Mouse (Mus musculus): ENCODE data around the gene Tmem107. TPM values are rescaled to one million over a fixed set of nuclear protein-coding genes. Genes with fewer than 3 reads are reported as not detected.
A peak's percentile ranks its signal among the peaks of the same experiment; 100 is the strongest.
"Not testable (repeated sequence)": the region's sequence is repeated elsewhere in the genome, so short reads cannot be mapped to it uniquely, and the experiment has no call there.

Tmem107 gene
- total RNA-seq, 2 experiments from 2014 or later, result 10.4 to 48.9 TPM

DNA sequence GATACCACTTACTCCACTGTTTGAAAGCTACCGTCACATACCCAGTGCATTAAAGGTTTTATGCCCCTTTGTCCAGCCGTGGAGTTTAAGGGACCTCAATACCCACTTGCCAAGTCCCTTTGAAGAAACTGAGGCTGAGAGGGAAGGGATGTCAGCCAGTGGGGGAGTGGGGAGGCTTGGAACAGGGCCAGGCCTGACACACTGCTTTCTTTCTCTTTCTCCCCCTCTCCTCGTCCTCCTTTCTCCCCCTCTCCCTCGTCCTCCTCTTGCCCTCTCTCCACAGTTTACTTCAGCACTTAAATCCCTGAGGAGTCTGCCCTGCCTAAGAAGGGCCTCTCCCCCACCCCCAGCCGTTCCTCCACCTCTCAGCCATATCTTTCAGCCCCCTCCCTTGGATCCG is 19.8 kb downstream of the Tmem107 start:
- no peak for ATAC-seq (replicated peaks; ENCODE audit: poor library complexity, severe bottlenecking)

DNA sequence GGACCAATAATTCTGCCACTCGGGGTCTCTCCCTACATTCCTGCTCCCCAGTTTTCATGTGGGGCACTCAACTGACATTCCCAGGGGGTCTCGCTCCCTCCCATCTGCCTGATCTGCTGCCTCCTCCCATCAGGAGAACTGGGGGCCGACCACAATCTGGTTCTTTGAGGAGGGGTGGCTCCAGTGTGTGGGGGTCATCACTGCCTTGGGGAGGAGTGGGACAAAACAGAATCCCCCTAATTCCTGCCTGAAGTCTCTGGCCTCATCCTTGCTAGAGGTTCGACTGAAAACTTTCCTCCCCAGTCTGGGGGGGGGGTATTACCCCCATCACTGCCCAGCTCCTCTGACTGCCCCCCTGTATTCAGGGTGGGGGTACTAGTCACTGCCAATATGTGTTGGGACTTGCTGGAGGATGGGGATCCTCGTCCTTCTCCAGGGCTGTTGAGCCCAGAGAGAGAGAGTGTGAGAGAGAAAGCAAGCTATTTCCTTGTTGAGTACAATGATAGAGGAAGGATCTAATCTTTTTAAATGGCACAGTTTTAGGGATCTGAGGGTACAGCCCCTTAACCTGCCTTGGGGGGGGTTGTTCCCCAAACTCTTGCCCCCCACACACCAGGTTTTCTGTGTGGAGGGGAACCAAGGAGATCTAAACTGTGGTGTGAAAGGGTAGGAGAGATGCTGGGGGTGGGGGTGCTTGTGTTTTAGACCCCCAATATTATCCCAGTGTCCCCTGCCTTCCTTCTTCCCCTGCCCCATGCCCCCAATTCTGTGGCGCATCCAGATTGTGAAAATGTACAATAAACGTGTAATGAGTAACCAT is 21.2 kb downstream of the Tmem107 start:
- no peak for ATAC-seq (replicated peaks; ENCODE audit: poor library complexity, severe bottlenecking)

DNA sequence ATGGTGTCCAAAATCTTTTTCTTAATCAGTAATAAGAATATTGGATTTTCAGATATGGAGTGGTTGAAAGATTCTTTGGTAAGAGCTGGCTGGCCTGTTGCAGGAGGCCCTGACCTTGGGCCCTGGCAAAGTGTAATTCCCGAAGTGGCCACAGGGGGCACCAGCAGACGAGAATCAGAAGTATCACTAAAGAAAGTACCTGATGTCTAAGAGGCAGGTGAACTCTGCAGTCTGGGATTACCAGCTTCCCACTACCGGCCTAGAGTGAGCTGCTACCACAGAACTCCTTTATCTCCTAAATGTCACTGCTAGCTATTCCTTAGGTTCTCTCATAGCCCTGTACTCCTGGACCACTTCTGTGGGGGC is 21.8 kb downstream of the Tmem107 start:
- ATAC-seq (replicated peaks; ENCODE audit: poor library complexity, severe bottlenecking), result no peak

DNA sequence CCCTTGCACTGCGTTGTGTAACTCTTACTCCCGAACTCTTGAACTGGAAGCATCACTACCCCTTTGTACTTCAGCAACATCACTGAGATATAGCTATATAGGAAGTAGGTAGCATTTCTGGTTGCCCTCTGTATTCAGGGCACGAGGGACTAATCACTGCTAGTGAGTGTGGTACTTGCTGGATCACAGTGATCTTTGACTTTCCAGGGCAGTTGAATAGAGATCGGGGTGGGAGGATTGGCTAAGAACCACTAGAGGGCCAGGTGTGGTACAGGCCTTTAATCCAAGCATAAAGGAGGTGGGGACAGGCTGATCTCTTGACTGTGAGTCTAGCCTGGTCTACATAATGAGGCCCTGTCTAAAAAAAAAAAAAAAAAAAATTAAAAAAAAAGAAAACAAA is 22.3 kb downstream of the Tmem107 start:
- no peak for ATAC-seq (replicated peaks; ENCODE audit: poor library complexity, severe bottlenecking)

DNA sequence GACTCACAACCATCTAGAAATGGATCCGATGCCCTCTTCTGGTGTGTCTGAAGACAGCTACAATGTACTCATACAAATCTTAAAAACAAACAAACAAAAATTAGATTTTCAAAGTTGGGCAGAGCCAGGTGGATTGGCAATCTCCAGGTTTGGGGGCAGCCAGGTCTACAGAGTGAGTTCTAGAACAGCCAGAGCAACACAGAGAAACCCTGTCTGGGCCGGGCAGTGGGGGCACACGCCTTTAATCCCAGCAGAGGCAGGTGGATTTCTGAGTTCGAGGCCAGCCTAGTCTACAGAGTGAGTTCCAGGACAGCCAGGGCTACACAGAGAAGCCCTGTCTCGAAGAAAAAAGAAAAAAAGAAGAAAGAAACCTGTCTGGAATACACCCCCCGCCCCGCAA is 23.2 kb downstream of the Tmem107 start:
- not testable (repeated sequence) for ATAC-seq (replicated peaks; ENCODE audit: poor library complexity, severe bottlenecking)

DNA sequence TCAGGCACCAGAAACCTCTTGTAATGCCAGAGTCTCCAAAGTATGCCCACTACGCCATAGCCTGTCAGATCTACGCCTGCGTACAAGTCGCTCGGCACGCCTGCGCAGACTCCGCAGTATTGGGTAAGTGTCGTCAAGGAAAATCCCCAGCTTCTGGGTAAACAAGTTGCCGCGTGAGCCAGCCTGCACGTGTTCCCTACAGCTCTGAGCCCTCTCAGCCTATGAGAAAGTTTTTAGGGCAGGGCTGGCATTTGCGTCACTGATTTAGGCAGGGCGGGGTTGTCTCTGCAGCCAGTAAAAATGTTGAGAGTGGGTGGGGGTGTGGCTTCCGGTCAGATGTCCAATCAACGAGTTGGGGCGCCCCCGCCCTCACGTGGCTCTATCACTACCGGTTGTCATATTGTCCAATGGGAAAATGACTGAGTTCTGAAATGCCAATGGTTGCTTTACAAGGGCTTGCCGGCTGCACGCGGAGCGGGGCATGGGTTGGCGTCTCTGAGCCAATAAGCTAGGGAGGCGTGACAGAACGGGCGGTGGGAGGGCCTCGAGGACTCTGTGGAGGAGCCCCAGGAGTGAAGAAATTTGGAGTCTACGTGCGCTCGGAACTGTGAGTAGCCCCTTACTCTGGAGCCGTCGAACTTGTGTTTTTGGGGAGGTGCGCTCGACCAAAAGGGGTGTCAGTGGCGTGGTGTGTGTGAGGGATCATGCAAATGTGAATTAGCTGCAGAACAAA is 24.3 kb downstream of the Tmem107 start, which contains the start of gene Per1:
Gene Per1 (plus strand): TSS at position 521 of the 733 bp plus-strand sequence.
- ATAC-seq (replicated peaks; ENCODE audit: poor library complexity, severe bottlenecking), result peak; percentile 54

DNA sequence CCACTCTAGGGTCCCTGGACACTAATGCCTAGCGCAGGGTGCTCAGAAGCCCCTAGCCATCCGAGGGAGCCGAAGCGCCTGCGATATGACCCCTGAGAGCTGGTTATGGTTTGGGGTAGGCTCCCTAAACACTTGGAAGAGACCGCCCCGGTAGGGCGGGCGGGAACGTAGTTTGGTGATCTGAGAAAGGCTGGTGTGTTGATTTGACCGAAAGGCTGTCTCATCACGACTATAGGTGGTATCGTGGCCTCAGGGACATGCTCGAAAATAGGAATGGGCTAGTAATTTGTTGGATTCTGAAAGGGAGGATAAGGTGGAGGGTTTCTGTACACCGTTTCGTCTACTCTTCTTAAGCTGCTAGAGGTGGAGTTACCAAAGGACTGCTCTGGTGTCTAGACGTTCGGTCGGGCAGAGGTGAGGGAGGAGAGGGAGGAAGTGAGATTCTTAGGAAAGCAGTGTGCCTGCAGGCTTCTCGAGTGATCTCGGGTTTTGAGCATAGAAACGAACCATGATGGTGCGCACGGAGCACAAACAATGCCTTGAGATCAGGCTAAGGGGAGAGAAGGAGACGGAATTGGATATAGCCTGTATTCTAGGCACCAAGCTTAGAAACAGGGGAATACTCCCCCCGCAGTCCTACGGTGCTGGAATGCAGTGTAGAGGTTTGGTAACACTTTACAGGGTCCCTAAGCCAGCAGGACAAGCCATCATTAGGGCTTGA is 25.1 kb downstream of the Tmem107 start:
- ATAC-seq (replicated peaks; ENCODE audit: poor library complexity, severe bottlenecking), result no peak

DNA sequence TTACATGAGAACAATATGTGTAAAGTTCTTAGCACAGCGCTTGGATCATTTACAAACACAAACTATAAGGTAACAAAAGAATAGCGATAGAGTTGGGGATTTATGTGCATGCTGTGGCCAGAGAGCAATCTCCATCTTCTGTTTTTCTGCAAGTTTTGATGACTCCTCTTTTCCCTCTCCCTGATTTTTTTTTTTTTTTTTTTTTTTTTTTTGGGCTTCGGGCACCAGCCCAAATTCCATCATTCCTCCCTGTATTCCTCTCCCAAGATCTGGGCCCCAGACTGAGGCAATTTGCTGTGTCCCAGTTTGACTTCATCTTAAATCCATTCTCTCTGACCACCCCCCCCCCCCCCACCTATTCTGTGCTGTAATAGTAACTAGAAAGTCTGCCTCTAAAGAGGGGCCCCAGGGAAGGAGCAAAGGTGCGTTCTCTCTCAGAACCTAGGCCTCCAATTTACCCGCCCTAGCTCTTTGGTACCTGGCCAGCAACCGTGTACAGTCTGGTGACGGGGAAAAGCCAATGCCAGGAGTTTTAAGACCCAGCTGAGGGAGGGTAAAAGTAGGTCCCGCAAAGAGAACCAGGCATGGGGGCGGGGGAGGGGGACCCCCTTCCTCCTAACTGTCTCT is 25.9 kb downstream of the Tmem107 start:
- ATAC-seq (replicated peaks; ENCODE audit: poor library complexity, severe bottlenecking), result no peak

DNA sequence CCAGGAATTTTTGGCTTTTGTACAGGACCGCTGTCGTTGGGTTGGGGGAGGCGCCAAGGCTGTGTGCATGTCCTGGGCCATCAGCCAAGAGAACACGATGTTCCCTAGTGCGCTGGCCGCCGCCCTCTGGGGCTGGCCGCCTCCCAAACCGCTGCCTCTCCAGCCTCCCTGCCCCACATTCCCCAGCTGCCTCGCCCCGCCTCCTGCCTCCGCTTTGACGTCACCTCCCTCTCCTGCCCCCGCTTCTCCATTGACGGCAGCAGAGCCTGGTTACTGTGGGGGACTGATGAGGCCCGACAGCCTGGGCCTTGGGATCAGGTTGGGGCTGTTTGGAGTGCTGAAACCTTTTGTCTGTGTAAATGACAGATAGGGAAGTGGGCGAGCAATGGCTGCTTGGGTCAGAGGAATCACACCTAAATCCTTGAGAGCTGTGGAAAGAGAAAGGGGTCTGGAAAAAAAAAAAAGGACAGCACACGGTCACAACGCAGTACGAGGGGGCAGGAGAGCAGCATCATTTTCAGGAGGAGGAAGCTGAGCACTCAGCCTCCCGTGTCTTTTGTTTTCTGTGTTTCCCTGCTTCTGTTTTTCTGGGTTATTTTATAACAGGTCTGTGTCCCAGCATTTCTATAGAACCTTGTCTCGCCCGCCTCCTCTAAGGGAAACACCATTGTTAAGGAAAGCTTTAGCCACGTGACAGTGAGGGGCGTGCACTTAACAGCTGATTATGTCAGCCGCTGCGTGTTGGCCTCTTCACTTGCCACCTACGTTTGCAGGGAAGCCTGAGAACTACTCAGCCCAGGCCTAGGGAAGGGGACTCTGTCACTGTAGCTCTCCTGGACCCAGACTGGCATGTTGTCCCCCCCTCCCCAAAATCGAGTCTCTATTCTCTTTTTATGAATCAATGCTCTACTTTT is 26.6 kb downstream of the Tmem107 start:
- ATAC-seq (replicated peaks; ENCODE audit: poor library complexity, severe bottlenecking), result peak; percentile 35

DNA sequence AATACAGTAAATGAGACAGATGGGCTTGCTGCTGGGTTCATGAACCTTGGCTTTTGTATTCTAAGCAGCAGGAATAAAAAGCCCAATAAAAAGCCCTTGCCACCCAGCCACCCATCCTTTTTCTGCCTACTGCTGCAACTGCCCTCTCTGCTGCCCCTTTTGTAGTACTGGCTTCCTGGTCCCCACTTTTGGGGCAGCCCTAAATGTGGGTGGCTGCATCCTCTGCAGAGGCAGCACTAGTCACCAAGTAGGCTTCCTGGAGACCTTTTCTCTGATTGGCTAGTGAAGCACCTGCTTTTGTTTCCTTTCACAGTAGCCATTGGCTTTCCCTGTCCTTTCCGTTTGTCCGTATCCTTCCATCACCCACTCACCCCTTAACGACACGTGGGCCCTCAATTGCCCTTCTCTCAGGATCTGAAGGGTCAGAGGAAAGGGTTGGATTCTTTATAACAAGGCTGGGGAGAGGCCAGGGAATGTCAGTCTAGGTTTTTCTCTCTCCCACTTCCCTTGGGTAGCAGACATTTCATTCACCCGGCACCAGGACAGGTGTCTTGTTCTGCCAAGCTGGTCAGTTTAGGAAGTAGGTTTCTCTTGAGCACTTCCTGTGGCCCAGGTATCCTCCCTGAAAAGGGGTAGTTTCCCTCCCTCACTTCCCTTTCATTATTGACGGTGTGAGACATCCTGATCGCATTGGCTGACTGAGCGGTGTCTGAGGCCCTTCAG is 27.6 kb downstream of the Tmem107 start:
- ATAC-seq (replicated peaks; ENCODE audit: poor library complexity, severe bottlenecking), result no peak

DNA sequence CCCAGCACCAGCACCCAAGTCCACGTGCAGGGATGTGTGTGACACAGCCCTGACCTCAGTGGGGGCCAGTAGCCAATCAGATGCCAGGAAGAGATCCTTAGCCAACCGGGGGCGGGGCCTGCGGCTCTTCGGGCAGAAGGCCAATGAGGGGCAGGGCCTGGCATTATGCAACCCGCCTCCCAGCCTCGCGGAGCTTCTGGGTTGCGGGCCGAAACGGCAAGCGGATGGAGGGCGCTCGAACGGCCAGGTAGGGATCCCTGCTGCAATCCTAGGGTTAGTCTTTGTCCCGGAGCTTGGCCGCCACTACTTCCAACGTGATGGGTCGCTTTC is 28.1 kb downstream of the Tmem107 start:
- ATAC-seq (replicated peaks; ENCODE audit: poor library complexity, severe bottlenecking), result peak; percentile 42

DNA sequence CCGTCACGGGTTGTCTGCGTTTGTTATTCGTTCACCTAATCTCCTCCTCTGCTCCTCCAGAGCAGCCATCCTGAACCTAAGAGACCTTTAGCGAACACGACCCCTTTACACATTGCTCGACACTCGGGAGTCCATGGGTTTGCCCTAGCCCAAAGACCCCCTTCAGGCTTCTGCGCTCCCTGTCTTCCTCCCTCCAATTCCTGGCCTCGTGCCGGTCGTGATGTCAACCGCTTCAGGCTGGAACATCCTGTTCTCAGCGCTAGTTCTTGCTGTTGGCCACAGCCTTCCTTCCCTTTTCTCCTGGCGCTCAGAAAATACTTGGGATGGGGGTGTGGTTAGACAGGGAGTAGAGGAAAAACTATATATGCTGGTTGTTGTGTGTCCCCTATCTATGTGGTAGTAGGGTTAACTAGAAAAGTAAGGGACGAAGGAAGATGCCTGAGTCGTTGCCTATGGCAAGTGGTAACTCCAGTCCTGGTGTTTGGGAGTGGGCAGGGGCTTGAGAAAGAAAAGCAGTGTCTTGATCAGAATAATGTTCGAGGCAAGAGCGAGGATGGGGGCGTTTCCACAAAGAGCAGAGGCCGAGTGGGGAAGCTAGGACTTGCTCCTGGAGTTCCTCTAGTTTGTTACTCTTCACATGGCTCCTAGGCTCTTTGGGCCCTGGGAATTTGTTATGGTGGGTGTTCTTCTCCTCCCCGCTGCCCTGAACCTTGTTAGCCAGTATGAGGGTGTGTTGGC is 28.7 kb downstream of the Tmem107 start:
- ATAC-seq (replicated peaks; ENCODE audit: poor library complexity, severe bottlenecking), result no peak

DNA sequence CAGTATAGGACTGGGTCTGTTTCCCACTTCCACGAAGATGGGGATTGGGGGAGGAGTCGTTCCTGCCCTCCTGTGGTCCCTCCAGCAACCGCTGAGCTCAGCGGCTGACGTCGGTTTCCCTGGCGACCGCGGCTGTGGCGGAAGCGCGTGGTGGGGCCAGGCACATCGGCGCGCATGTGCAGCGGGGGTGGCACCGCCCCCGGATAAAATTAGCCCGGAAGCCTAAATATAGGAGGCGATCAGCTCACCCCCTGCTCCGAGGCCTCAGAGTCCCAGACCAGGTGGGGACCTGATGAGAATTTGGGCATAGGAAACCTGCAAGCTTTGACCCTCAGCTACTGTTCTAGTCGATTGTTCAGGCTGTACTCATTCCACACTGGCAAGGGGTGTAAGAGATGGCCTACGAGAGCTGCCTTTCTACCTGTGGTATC is 29.3 kb downstream of the Tmem107 start:
- peak; percentile 43 for ATAC-seq (replicated peaks; ENCODE audit: poor library complexity, severe bottlenecking)

DNA sequence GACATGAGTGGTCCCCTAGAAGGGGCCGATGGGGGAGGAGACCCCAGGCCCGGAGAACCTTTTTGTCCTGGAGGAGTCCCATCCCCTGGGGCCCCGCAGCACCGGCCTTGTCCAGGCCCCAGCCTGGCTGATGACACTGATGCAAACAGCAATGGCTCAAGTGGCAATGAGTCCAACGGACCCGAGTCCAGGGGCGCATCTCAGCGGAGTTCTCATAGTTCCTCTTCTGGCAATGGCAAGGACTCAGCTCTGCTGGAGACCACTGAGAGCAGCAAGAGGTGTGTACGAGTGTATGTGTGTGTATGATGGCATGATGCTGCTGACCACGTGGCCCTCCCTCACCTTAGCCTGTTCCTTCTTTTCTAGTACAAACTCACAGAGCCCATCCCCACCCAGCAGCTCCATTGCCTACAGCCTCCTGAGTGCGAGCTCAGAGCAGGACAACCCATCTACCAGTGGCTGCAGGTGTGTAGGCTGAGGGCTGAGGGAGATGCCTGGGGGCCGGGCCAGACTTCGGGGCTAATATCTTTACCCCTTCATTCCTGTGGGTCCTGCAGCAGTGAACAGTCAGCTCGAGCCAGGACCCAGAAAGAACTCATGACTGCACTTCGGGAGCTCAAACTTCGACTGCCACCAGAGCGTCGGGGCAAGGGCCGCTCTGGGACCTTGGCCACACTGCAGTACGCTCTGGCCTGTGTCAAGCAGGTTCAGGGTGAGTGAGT is 30.2 kb downstream of the Tmem107 start:
- no peak for ATAC-seq (replicated peaks; ENCODE audit: poor library complexity, severe bottlenecking)

DNA sequence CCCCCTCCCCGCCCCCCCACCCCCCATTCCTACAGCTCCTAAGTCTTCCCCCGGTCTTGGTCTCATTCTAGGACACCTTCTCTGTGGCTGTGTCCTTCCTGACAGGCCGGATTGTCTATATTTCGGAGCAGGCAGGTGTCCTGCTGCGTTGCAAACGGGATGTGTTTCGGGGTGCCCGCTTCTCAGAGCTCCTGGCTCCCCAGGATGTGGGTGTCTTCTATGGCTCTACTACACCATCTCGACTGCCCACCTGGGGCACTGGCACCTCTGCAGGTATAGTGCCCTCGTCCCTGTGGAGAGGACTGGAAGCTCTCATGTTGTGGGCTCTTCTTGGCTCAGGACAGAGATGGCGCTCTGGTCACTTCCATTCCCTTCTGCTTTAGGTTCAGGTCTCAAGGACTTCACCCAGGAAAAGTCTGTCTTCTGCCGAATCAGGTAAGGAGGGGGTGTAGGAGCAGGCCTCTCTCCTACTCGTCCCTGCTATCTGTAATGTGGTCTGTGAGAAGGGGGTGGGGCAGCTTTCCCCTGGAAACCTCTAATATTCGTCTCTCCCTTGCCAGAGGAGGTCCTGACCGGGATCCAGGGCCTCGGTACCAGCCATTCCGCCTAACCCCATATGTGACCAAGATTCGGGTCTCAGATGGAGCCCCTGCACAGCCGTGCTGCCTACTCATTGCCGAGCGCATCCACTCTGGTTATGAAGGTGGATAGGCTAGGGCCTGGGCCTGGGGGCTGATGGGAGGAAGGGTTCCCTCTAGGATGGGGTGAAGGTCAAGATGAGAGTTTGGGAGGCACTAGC is 31.2 kb downstream of the Tmem107 start:
- ATAC-seq (replicated peaks; ENCODE audit: poor library complexity, severe bottlenecking), result no peak

DNA sequence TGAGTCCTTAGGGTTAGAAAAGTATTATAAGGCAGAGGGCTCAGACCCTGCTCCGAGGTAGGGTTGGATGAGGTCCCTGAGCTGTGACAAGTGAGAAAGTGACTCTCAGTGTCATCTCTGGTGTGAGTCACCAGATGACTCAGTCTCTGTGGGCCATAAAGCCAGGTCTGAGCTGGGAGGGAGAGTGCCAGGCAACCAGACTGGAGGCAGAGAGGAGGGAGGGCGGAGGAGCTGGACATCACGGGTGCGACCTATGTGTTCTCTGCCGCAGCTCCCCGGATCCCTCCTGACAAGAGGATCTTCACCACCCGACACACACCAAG is 31.8 kb downstream of the Tmem107 start:
- no peak for ATAC-seq (replicated peaks; ENCODE audit: poor library complexity, severe bottlenecking)

DNA sequence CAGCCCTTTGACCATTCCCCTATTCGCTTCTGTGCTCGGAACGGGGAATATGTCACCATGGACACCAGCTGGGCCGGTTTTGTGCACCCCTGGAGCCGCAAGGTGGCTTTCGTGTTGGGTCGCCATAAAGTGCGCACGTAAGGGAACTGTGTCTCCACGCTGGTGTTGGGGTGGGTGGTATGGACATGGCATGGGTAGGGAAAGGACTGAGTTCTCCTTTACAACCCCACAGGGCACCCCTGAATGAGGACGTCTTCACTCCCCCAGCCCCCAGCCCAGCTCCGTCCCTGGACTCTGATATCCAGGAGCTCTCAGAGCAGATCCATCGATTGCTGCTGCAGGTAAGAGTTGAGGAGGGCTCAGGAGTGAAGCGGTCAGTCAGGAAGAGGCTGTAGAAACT is 32.5 kb downstream of the Tmem107 start:
- ATAC-seq (replicated peaks; ENCODE audit: poor library complexity, severe bottlenecking), result no peak
